ENCODE assay signal across 26 mouse cellular contexts in genomic region chr8:77343916-77344315, GRCm38 (mm10).
DNase-seq lines count a peak whose midpoint lies in the region; ATAC-seq lines count a peak whose summit lies in the region.
"Had no signal": no experiment of that assay in that cellular context is flagged by ENCODE, and none has a peak within 500 bp of the region (broad histone marks: within the 10 kb centered on the region; RNA-seq: fewer than 3 reads in every experiment).

No protein-coding gene starts in this region.

- H3K27ac ChIP-seq in kidney, embryonic 16.5 days (ENCODE audit: low read length), result no peak overlapping the region
- no peak overlapping the region for H3K27ac ChIP-seq in hindbrain, embryonic 10.5 days
- H3K27ac ChIP-seq: forebrain, embryonic 10.5 days; forebrain, embryonic 13.5 days; heart, embryonic 15.5 days; hindbrain, embryonic 14.5 days; hindbrain, postnatal 0 days had no signal

- DNase-seq in kidney, adult 11 months, result peak; percentile 11
- peak; percentile 24 for DNase-seq in brain, adult 2 months (ENCODE audit: low read depth, low spot score)
- peak; percentile 57 for DNase-seq in kidney, postnatal 10 days
- peak; percentile 52 for DNase-seq in kidney, postnatal 4 days
- no peak for DNase-seq in retina, embryonic 14.5 days (ENCODE audit: low spot score)
- no peak for DNase-seq in hindbrain, embryonic 10.5 days (ENCODE audit: low spot score)
- DNase-seq: adrenal gland, adult 2 months; adrenal gland, postnatal 14 days; B cell, adult 2 months; cerebellum, adult 18-20 months; cerebellum, adult 9-10 months; cerebellum, postnatal 14 days; gastrocnemius, postnatal 25 days; heart, adult 18-20 months; heart, postnatal 36 days had no signal

- H3K4me2 ChIP-seq in kidney, embryonic 16.5 days (replicated peaks; ENCODE audit: low read depth, low read length), result no peak overlapping the region
- H3K4me2 ChIP-seq: forebrain, embryonic 13.5 days; heart, embryonic 12.5 days; heart, embryonic 15.5 days; hindbrain, embryonic 14.5 days had no signal

- 66% methylated on average over 6 of the region's 6 CpGs for WGBS in kidney, embryonic 16.5 days
- 91% methylated on average over 6 of the region's 6 CpGs for WGBS in hindbrain, embryonic 10.5 days

- no peak overlapping the region for H3K4me3 ChIP-seq in kidney, embryonic 16.5 days (ENCODE audit: low read length)
- no peak overlapping the region for H3K4me3 ChIP-seq in hindbrain, embryonic 10.5 days
- H3K4me3 ChIP-seq: forebrain, embryonic 10.5 days; forebrain, embryonic 13.5 days; heart, embryonic 12.5 days; heart, embryonic 15.5 days had no signal

- H3K4me1 ChIP-seq in kidney, embryonic 16.5 days (ENCODE audit: insufficient read depth, low read length), result peaks cover 12% of the 10 kb centered on the region
- H3K4me1 ChIP-seq in hindbrain, embryonic 10.5 days (replicated peaks), result peaks cover 37% of the 10 kb centered on the region

- H3K36me3 ChIP-seq in kidney, embryonic 16.5 days (ENCODE audit: insufficient read depth, low read length), result peaks cover 14% of the 10 kb centered on the region; the same call in 1 of the 2 replicates
- H3K36me3 ChIP-seq in hindbrain, embryonic 10.5 days, result peaks cover 4% of the 10 kb centered on the region; the same call in 1 of the 2 replicates

- ATAC-seq in kidney, embryonic 16.5 days (ENCODE audit: low FRiP score, low TSS enrichment), result no peak
- ATAC-seq: forebrain, embryonic 13.5 days; forebrain, embryonic 16.5 days; hindbrain, postnatal 0 days; Patski had no signal

- H3K9me3 ChIP-seq in kidney, embryonic 16.5 days (ENCODE audit: low read length), result no peaks in the 10 kb centered on the region
- no peaks in the 10 kb centered on the region for H3K9me3 ChIP-seq in hindbrain, embryonic 10.5 days
- H3K9me3 ChIP-seq: forebrain, embryonic 10.5 days; forebrain, embryonic 13.5 days; G1E; heart, embryonic 12.5 days; heart, embryonic 15.5 days had no signal

- H3K27me3 ChIP-seq in kidney, embryonic 16.5 days (ENCODE audit: insufficient read depth, low read length), result no peaks in the 10 kb centered on the region
- no peaks in the 10 kb centered on the region for H3K27me3 ChIP-seq in hindbrain, embryonic 10.5 days (ENCODE audit: insufficient read depth, poor library complexity, severe bottlenecking)
- H3K27me3 ChIP-seq: CH12.LX; forebrain, embryonic 13.5 days; heart, embryonic 12.5 days; heart, embryonic 15.5 days; Patski had no signal

- no peak overlapping the region for H3K9ac ChIP-seq in kidney, embryonic 16.5 days (replicated peaks; ENCODE audit: low read length)
- H3K9ac ChIP-seq: forebrain, embryonic 13.5 days; heart, embryonic 12.5 days; heart, embryonic 15.5 days; hindbrain, embryonic 14.5 days had no signal

Comparison
In these comparisons a context has a peak if more than half of its experiments do, and no peak if none do; other contexts are left out.
1. DNase-seq: peak in kidney, adult 11 months (single experiment), brain, adult 2 months (single experiment), kidney, postnatal 10 days (single experiment) and kidney, postnatal 4 days (2 of 2); none in retina, embryonic 14.5 days (single experiment) and hindbrain, embryonic 10.5 days (single experiment).